Mouse (Mus musculus): ENCODE measurements at regions not wholly inside any gene's neighbourhood (a gene's known extent, or its start where the extent isn't known, plus 50 kb on each side); places are given as distances from the start of the nearest gene placed in this dataset.
A peak's percentile ranks its signal among the peaks of the same experiment; 100 is the strongest.

DNA sequence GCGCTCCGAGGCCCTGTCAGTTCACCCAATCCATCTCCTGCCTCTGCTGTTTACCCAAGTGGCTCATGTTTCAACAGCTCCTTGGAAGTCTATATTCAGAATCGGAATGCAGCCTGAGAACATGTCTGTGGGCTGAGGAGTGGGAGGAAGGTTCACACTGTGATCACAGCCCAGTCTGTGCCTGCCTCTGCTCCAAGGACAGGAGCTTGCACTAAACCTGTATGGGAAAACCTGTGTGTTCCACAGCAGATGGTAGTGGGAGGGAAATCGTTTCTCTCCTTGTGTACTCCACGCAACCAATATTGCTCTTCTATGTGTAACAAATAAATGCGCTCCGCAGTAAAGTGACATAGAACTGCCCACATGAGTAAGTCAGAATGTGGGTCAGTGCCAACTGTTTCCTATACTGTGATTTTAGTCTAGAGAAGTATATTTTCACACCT lies 514.0 kb upstream of the Epha7 start:
- no peaks in the 10 kb centered on the region for H3K36me3 ChIP-seq (ENCODE audit: control insufficient read depth, insufficient read depth, low read length)
- no peaks in the 10 kb centered on the region for H3K9me3 ChIP-seq (ENCODE audit: control insufficient read depth, low read length)
- H3K4me3 ChIP-seq (replicated peaks; ENCODE audit: low read length): no peak overlapping the region
- DNase-seq (ENCODE audit: low spot score) (peak; percentile 22), ATAC-seq (ENCODE audit: low FRiP score, low read depth) (peak; percentile 41; the same call in 1 of the 2 replicates)
- TF ChIP-seq POLR2A (IDR thresholded peaks at IDR 0.05; ENCODE audit: borderline replicate concordance, extremely low read depth, insufficient read depth, insufficient read length): no peak
- 47% methylated on average over 7 of the region's 7 CpGs for WGBS
- no peaks in the 10 kb centered on the region for H3K27me3 ChIP-seq (ENCODE audit: control insufficient read depth, insufficient read depth, low read length)
- no peak overlapping the region for H3K27ac ChIP-seq (replicated peaks; ENCODE audit: low read depth, low read length)
- H3K9ac ChIP-seq (ENCODE audit: low read depth, low read length, severe bottlenecking): no peak overlapping the region
- no peak overlapping the region for H3K4me2 ChIP-seq (replicated peaks; ENCODE audit: low read depth, low read length, severe bottlenecking)
- H3K4me1 ChIP-seq (ENCODE audit: control insufficient read depth, insufficient read depth, low read length): no peaks in the 10 kb centered on the region

GRCm38 (mm10) chr4:28300018-28300440 lies 512.9 kb upstream of the Epha7 start:
- no peak for TF ChIP-seq POLR2A (IDR thresholded peaks at IDR 0.05; ENCODE audit: borderline replicate concordance, extremely low read depth, insufficient read depth, insufficient read length)
- DNase-seq (ENCODE audit: low spot score): no peak
- Histone ChIP-seq H3K9me3 (ENCODE audit: control insufficient read depth, low read length) (no peaks in the 10 kb centered on the region), H3K4me3 (replicated peaks; ENCODE audit: low read length) (no peak overlapping the region), H3K27me3 (ENCODE audit: control insufficient read depth, insufficient read depth, low read length) (no peaks in the 10 kb centered on the region), H3K9ac (ENCODE audit: low read depth, low read length, severe bottlenecking) (no peak overlapping the region), H3K36me3 (ENCODE audit: control insufficient read depth, insufficient read depth, low read length) (no peaks in the 10 kb centered on the region), H3K27ac (replicated peaks; ENCODE audit: low read depth, low read length) (no peak overlapping the region), H3K4me1 (ENCODE audit: control insufficient read depth, insufficient read depth, low read length) (no peaks in the 10 kb centered on the region), H3K4me2 (replicated peaks; ENCODE audit: low read depth, low read length, severe bottlenecking) (no peak overlapping the region)
- WGBS: 71% methylated on average over 13 of the region's 13 CpGs
- no peak for ATAC-seq (ENCODE audit: low FRiP score, low read depth)

DNA sequence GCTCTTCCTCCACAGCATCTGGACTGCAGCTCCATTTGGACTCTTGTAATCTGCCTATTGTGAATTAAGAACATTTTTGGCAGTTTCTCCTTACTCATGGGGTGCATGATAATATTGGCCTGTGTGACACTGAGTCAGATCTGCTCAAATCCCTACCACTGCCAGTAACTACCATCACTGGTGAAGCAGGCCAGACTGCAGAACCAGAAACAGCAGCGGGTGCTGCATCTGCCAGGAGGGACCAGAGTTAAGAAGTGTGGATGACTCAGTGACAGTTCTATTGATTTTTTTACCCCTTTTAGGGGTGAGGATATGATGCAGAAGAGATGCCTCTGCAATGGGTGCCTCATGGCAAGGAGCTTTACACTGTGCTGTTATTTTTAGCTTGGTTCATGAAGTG lies 511.2 kb upstream of the Epha7 start:
- H3K27ac ChIP-seq (replicated peaks; ENCODE audit: low read depth, low read length): no peak overlapping the region
- no peak overlapping the region for H3K9ac ChIP-seq (ENCODE audit: low read depth, low read length, severe bottlenecking)
- ATAC-seq (ENCODE audit: low FRiP score, low read depth) (no peak), DNase-seq (ENCODE audit: low spot score) (no peak)
- H3K9me3 ChIP-seq (ENCODE audit: control insufficient read depth, low read length): no peaks in the 10 kb centered on the region
- no peaks in the 10 kb centered on the region for H3K4me1 ChIP-seq (ENCODE audit: control insufficient read depth, insufficient read depth, low read length)
- H3K27me3 ChIP-seq (ENCODE audit: control insufficient read depth, insufficient read depth, low read length): no peaks in the 10 kb centered on the region
- H3K36me3 ChIP-seq (ENCODE audit: control insufficient read depth, insufficient read depth, low read length): no peaks in the 10 kb centered on the region
- 88% methylated on average over 1 of the region's 1 CpGs for WGBS
- TF ChIP-seq POLR2A (IDR thresholded peaks at IDR 0.05; ENCODE audit: borderline replicate concordance, extremely low read depth, insufficient read depth, insufficient read length): no peak
- no peak overlapping the region for H3K4me3 ChIP-seq (replicated peaks; ENCODE audit: low read length)
- no peak overlapping the region for H3K4me2 ChIP-seq (replicated peaks; ENCODE audit: low read depth, low read length, severe bottlenecking)

DNA sequence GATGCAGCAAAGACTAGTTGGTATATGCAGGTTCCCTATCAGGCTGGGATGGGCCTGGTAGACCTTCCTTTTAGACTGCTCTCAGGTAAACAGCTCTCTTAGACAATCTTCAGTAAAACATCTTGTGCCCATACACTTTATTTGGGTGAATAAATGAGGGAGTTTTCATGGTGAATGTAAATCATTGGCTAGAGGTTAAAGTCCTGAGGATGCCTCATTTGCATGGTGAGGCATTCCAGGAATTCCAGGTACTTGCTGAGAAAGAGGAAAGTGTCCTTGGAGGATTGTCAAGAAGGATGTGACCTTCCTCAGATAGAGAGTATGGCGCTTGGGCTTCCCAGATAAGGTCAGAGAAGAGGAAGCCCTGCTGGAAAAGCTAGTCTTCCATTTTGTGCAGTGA lies 481.9 kb upstream of the Epha7 start:
- WGBS: 82% methylated on average over 1 of the region's 1 CpGs

DNA sequence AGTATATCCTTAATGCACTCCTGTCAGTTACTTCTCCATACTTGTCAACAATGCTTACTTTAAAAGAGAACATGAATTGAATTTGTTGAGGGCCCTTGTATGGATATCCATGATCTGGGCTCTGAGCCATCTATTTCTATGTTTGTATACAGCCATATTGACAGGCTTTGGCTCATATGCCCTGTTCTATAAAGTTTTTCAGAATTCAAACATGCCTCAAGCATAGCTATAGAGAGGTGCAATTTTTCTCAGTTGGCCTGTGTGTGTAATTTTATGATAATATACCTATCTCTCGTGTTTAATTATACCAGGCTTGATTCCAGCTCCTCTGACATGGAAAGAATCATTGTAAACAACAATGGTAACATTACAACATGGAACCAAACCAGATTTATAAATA lies 448.4 kb upstream of the Epha7 start:
- no peaks in the 10 kb centered on the region for H3K9me3 ChIP-seq (ENCODE audit: control insufficient read depth, low read length)
- no peak for TF ChIP-seq POLR2A (IDR thresholded peaks at IDR 0.05; ENCODE audit: borderline replicate concordance, extremely low read depth, insufficient read depth, insufficient read length)
- no peak overlapping the region for H3K27ac ChIP-seq (replicated peaks; ENCODE audit: low read depth, low read length)
- ATAC-seq (ENCODE audit: low FRiP score, low read depth) (no peak), DNase-seq (ENCODE audit: low spot score) (no peak)
- no peaks in the 10 kb centered on the region for H3K36me3 ChIP-seq (ENCODE audit: control insufficient read depth, insufficient read depth, low read length)
- no peak overlapping the region for H3K4me2 ChIP-seq (replicated peaks; ENCODE audit: low read depth, low read length, severe bottlenecking)
- H3K4me1 ChIP-seq (ENCODE audit: control insufficient read depth, insufficient read depth, low read length): no peaks in the 10 kb centered on the region
- 68% methylated on average over 1 of the region's 1 CpGs for WGBS
- H3K27me3 ChIP-seq (ENCODE audit: control insufficient read depth, insufficient read depth, low read length): no peaks in the 10 kb centered on the region
- H3K9ac ChIP-seq (ENCODE audit: low read depth, low read length, severe bottlenecking): no peak overlapping the region
- no peak overlapping the region for H3K4me3 ChIP-seq (replicated peaks; ENCODE audit: low read length)

More for the DNA sequence above, 481.9 kb upstream of the Epha7 start:
- Histone ChIP-seq H3K36me3 (ENCODE audit: control insufficient read depth, insufficient read depth, low read length) (no peaks in the 10 kb centered on the region), H3K9me3 (ENCODE audit: control insufficient read depth, low read length) (no peaks in the 10 kb centered on the region), H3K4me1 (ENCODE audit: control insufficient read depth, insufficient read depth, low read length) (no peaks in the 10 kb centered on the region), H3K9ac (ENCODE audit: low read depth, low read length, severe bottlenecking) (no peak overlapping the region), H3K4me2 (replicated peaks; ENCODE audit: low read depth, low read length, severe bottlenecking) (no peak overlapping the region), H3K27me3 (ENCODE audit: control insufficient read depth, insufficient read depth, low read length) (no peaks in the 10 kb centered on the region), H3K27ac (replicated peaks; ENCODE audit: low read depth, low read length) (no peak overlapping the region), H3K4me3 (replicated peaks; ENCODE audit: low read length) (no peak overlapping the region)
- ATAC-seq (ENCODE audit: low FRiP score, low read depth) (no peak), DNase-seq (ENCODE audit: low spot score) (no peak)
- no peak for TF ChIP-seq POLR2A (IDR thresholded peaks at IDR 0.05; ENCODE audit: borderline replicate concordance, extremely low read depth, insufficient read depth, insufficient read length)

DNA sequence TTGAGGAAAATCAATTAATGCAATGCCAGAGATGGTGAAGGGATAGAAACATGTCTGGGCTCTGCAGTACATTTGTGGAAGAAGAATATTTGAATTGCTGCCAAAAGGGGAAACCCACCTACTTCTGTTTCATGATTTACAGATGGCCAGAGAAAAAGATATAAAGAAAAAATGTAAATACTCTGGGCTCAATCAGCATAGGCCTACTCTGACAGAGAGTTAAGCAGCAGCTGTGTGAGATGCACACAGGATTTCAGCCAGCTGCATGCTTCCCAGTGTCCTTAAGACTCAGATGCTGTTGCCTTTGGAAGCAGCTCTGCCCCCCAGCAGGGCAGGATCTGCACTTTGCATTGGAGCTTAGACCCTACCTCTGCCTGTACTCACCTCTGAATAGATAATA lies 435.8 kb upstream of the Epha7 start:
- Histone ChIP-seq H3K4me1 (ENCODE audit: control insufficient read depth, insufficient read depth, low read length) (no peaks in the 10 kb centered on the region), H3K9me3 (ENCODE audit: control insufficient read depth, low read length) (no peaks in the 10 kb centered on the region), H3K4me3 (replicated peaks; ENCODE audit: low read length) (no peak overlapping the region), H3K36me3 (ENCODE audit: control insufficient read depth, insufficient read depth, low read length) (no peaks in the 10 kb centered on the region), H3K27ac (replicated peaks; ENCODE audit: low read depth, low read length) (no peak overlapping the region), H3K4me2 (replicated peaks; ENCODE audit: low read depth, low read length, severe bottlenecking) (no peak overlapping the region), H3K27me3 (ENCODE audit: control insufficient read depth, insufficient read depth, low read length) (no peaks in the 10 kb centered on the region), H3K9ac (ENCODE audit: low read depth, low read length, severe bottlenecking) (no peak overlapping the region)
- no peak for ATAC-seq (ENCODE audit: low FRiP score, low read depth)
- peak; percentile 37 for DNase-seq (ENCODE audit: low spot score)
- TF ChIP-seq POLR2A (IDR thresholded peaks at IDR 0.05; ENCODE audit: borderline replicate concordance, extremely low read depth, insufficient read depth, insufficient read length): no peak
